Mouse (Mus musculus) CH12F3 (cell line): ENCODE results near the gene Zfyve27.

ENCODE experiments used
- in situ Hi-C: fragments of 300-500 bp; cut with MboI; formaldehyde crosslinking; loops from 2 replicates; pipeline ENCODE4 v1.14.3; 2020; ENCODE audit warnings: low sequenced_read_pairs

The Zfyve27 gene

GRCm38 (mm10) chr19:42170025-42170969 lies 6.5 kb downstream of the Zfyve27 start:
- in situ Hi-C loops = no loop called here

- in situ Hi-C loops = no loop called here
Observed at GRCm38 (mm10) chr19:42176841-42177240, 13.1 kb downstream of the Zfyve27 start.

GRCm38 (mm10) chr19:42177461-42177860 lies 13.7 kb downstream of the Zfyve27 start:
- in situ Hi-C loops = no loop called here

GRCm38 (mm10) chr19:42179356-42179755 lies 15.6 kb downstream of the Zfyve27 start:
- in situ Hi-C loops = no loop called here

- in situ Hi-C loops = no loop called here
Observed at GRCm38 (mm10) chr19:42182673-42183072, 18.9 kb downstream of the Zfyve27 start.

GRCm38 (mm10) chr19:42189735-42190134 lies 26.0 kb downstream of the Zfyve27 start:
- in situ Hi-C loops = no loop called here

GRCm38 (mm10) chr19:42190494-42190893 lies 26.7 kb downstream of the Zfyve27 start:
- in situ Hi-C loops = no loop called here

- in situ Hi-C loops = no loop called here
Observed at GRCm38 (mm10) chr19:42193311-42193710, 29.6 kb downstream of the Zfyve27 start.

GRCm38 (mm10) chr19:42196378-42196777 lies 32.6 kb downstream of the Zfyve27 start:
- in situ Hi-C loops = no loop called here

- in situ Hi-C loops = no loop called here
Observed at GRCm38 (mm10) chr19:42197066-42197465, 33.3 kb downstream of the Zfyve27 start.

- in situ Hi-C loops = no loop called here
Observed at GRCm38 (mm10) chr19:42198026-42198425, 34.3 kb downstream of the Zfyve27 start.

GRCm38 (mm10) chr19:42201696-42202381 lies 38.1 kb downstream of the Zfyve27 start, which contains the start of gene Sfrp5:
Gene Sfrp5, minus strand, starts transcription at chr19:42202252.
- in situ Hi-C loops = no loop called here

- in situ Hi-C loops = no loop called here
Observed at GRCm38 (mm10) chr19:42202467-42202866, 38.7 kb downstream of the Zfyve27 start.

- in situ Hi-C loops = no loop called here
Observed at GRCm38 (mm10) chr19:42204306-42204705, 40.6 kb downstream of the Zfyve27 start.

- in situ Hi-C loops = no loop called here
Observed at GRCm38 (mm10) chr19:42205201-42205600, 41.5 kb downstream of the Zfyve27 start.

- in situ Hi-C loops = no loop called here
Observed at GRCm38 (mm10) chr19:42209485-42209884, 45.7 kb downstream of the Zfyve27 start.

- in situ Hi-C loops = no loop called here
Observed at GRCm38 (mm10) chr19:42209976-42210375, 46.2 kb downstream of the Zfyve27 start.

GRCm38 (mm10) chr19:42211936-42212335 lies 48.2 kb downstream of the Zfyve27 start:
- in situ Hi-C loops = no loop called here

GRCm38 (mm10) chr19:42214601-42215000 lies 50.9 kb downstream of the Zfyve27 start:
- in situ Hi-C loops = no loop called here

GRCm38 (mm10) chr19:42216699-42217373 lies 53.1 kb downstream of the Zfyve27 start:
- in situ Hi-C loops = no loop called here

GRCm38 (mm10) chr19:42217374-42217763 lies 53.6 kb downstream of the Zfyve27 start:
- in situ Hi-C loops = no loop called here
